Mouse (Mus musculus): ENCODE measurements at regions not wholly inside any gene's neighbourhood (a gene's known extent, or its start where the extent isn't known, plus 50 kb on each side); places are given as distances from the start of the nearest gene placed in this dataset.

GRCm38 (mm10) chr3:35027898-35028297, 377.7 kb downstream of the Sox2 start:
- DNase-seq: no peak

- DNase-seq: no peak
Observed at GRCm38 (mm10) chr3:35029924-35030323, 379.7 kb downstream of the Sox2 start.

GRCm38 (mm10) chr3:35033587-35033986, 383.4 kb downstream of the Sox2 start:
- no peak for DNase-seq

DNA sequence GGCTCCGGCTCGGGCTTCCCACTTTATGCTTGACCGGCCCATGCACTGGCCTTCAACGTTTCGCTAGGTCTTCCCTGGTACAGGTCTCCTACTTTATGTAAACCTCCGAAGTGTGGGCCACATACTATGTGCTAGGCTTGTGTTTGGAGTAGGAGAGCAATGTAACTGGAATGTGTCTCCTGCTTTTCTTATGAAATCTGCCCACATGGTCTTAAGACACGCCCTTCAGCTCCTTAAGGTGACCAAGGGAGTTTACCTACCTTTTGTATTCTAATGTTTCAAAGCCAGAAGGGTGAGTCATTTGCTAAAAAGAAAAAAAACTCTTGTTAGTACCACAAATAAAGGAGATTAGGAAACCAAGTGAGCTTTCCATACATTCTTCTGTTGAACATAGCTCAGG, 385.0 kb downstream of the Sox2 start:
- DNase-seq: no peak

- DNase-seq: no peak
Observed at GRCm38 (mm10) chr3:35043705-35044104, 393.5 kb downstream of the Sox2 start.

DNA sequence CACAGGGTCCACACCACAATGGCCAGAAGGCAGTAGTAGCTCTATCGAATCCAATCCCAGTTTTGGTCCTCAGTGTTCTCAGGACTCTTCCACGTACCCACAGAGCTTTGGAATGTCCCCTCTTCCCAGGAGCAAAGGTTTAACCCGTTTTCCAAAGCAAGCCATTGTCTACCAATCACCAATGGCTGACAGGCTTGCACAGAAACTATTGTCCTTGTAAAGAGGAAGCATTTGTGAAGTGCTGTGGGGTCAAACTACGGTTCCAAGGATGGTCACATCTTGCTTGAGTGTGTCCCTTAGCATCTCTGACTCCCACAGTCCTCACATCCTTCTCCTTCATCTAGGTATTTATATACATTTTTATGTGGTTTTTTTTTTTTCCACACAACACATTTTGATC, 409.2 kb downstream of the Sox2 start:
- DNase-seq: no peak

DNA sequence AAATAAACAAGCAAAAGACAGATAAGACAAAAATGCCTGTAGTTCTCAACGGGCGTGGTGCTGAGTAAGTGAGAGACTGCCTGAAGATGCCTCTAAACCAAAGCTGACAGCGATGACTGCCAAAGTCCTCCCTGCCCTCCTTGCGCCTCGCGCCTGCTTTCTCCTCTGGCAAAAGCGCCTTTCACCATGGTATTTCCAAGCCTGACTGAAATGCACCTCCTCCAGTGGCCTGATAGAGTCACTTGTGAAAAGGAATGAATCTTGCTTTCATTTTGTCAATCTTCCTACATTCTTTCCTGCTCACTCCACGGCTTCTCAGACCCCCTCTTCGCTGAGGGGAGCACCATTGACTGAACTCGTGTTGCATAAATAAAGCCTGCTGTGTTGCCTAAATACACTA, 409.8 kb downstream of the Sox2 start:
- DNase-seq: no peak

DNA sequence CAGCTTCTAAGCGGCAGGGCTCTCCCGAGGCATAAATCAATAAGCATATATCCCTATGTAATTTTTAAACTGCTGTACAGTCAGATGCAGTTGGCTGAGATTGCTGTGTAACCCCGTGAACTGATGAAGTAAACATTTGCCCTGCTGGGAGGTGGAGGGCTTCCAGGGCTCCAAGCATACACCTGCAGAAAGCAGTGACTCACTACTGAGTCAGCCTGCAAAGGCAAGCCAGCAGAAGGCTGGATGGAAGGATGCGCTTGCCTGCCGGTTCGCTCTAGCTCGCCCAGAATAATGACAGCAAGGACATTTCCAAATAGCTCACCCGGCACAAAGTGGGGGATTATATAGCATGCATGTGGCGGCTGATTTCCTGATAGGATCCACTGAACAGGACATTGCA, 416.6 kb downstream of the Sox2 start:
- peak; percentile 25 for DNase-seq

DNA sequence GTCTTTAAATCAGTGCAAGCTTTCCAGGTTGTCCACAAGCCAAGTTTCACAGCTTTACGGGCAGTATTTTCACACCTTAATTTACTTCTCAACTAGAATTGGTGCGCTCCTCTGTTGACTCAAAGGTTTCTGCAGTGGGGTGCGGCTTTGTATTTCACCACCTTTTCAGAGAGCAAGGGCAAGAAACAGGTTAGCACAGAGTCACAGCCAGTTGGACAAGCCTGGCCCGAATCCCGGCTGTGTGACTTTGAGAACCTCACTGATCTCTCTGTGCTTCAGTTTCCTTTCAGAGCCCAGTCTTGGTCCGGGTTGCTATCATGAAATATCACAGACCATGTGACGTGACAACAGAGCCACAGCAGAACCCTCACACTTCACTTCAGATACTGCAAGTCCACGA, 418.4 kb downstream of the Sox2 start:
- no peak for DNase-seq

DNA sequence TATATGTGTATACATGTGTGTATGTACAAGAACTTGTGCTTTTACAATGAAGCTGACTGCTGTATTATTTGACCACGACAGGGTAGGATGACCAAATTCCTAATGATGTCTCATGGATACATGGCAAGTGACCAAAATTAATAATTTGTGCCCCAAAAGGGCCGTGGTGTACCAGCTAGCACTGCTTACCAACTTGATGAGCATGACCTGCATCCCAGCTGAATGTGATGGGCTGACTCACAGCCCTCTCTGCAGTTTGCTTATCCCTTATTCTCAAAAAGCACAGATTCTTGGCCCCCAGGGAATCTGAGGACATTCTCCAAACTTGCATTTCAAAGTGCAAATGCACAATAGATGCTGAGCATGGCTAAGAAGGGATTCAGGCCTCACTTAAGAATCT, 420.8 kb downstream of the Sox2 start:
- DNase-seq: no peak

DNA sequence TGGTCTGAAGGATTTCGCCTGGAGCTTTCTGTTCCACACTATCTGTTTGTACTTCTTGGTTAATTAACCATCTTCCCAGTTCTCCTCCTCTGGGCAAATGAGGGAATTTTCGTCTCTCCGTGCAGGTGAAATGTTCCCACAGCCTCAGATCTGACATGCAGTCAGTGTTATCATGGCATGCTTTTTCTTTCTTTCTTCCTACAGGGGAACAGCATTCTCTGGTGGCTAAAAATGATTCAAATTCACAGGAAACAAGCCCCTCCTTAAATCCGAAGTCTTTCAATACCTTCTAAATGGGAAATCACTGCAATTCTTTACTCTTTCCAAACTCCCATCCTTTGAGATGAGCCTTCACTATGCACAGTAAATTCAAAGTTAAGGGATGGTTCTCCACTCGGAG, 429.7 kb downstream of the Sox2 start:
- no peak for DNase-seq

GRCm38 (mm10) chr3:35084091-35084867, 434.1 kb downstream of the Sox2 start:
- no peak for DNase-seq

- peak; percentile 11 for DNase-seq
Observed at GRCm38 (mm10) chr3:35088241-35089080, 438.3 kb downstream of the Sox2 start.

GRCm38 (mm10) chr3:35090496-35091133, 440.4 kb downstream of the Sox2 start:
- DNase-seq: no peak

DNA sequence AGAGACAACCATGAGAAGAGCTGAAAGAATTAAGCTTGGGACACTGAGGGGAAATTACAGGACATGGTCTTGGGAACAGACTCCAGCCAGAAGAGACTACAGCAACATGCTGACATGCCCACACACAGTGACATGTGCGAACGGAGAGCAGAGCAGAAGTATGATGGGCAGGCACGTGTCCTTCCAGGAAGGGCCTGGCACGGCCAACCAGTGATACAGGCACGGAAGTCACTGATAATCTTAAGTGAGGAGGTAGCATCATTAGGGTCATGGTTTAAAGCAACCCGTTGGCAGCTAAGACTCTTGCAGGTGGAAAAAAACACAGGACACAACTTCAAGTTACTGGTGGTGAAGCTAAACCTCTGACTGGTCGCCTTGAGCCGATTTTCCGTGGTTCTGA, 442.8 kb downstream of the Sox2 start:
- DNase-seq: no peak

DNA sequence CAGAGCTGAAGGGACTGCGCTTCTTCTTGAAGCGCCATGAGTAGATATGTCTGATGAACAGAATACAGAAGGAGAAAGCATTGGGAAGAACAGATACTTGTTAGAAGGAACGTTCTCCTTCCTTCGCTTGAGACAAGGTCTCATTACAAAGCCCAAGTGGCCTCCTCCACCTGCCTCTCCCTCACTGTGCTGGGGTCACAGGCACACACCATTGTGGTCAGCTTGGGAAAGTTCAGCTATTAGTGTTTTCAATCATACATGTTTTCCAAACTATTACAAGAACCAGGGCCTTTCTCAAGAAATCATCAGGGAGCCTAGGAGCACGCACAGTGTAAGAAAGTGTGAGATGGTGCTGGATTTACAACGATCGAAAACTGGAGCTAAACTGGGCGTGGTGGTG, 445.0 kb downstream of the Sox2 start:
- DNase-seq: no peak

- no peak for DNase-seq
Observed at GRCm38 (mm10) chr3:35096381-35096780, 446.2 kb downstream of the Sox2 start.

- DNase-seq: no peak
Observed at GRCm38 (mm10) chr3:35097766-35098165, 447.6 kb downstream of the Sox2 start.

- no peak for DNase-seq
Observed at GRCm38 (mm10) chr3:35099226-35099625, 449.0 kb downstream of the Sox2 start.

GRCm38 (mm10) chr3:35099876-35100420, 449.7 kb downstream of the Sox2 start:
- DNase-seq: no peak

DNA sequence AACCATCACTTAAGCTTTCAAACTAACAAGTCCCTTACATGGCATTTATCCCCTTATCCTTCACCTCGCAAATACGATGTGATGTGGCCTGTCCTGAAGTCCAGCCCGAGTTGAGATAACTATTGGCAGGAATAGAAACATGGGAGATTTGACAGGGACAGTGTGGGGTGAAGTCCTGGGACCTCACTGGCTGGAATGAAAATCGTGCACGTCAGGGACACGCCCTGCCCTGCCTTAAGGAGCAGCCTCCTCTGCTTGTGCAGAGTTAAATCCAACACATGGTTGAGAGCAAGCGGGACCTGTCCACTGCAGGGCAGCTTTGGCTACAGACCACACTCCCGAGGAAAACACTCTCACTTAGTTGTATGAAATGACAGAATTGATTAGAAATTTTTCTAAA, 451.1 kb downstream of the Sox2 start:
- DNase-seq: no peak

DNA sequence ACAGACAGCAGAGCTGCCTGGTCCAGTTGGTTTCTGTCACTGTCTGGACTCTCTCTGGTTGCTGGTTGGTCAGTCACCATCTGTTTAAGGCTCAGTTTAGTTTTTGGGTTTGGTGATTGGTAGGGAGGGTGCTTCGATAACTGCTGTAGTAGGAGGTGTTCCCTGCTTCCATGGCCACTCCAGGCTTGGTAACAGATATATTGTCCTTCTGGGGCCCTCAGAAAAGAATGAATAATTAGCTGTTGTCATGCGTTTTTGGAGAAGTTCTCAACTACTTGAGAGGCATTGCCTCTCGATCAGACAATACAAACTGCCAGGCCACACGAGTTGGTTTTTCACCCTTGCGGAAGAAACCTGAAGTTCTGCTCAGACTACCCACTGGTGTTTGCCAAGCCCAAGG, 451.7 kb downstream of the Sox2 start:
- DNase-seq: no peak
